Mouse (Mus musculus) forebrain, embryonic 14.5 days (tissue): ENCODE data around the gene Scimp. TPM values are rescaled to one million over a fixed set of nuclear protein-coding genes. Genes with fewer than 3 reads are reported as not detected.
"Not testable (repeated sequence)": the region's sequence is repeated elsewhere in the genome, so short reads cannot be mapped to it uniquely, and the experiment has no call there.

Source experiments
- ATAC-seq: fragments of 200-750 bp; cut with Nextera tagmentation; 2 replicates; pipeline ENCODE4 v1.8.0; 2017; ENCODE audit warnings: mild to moderate bottlenecking, moderate library complexity
- DNase-seq: peaks from one replicate; pipeline ENCODE4 v3.0.0-alpha.2; 2015; ENCODE audit warnings: low spot score
- H3K27ac ChIP-seq: fragments of 300-500 bp; sonication (generic); 2 replicates; pipeline ENCODE4 v1.5.1; 2014; ENCODE audit warnings: low read depth, mild to moderate bottlenecking, control low read depth, low read length, moderate library complexity
- H3K27me3 ChIP-seq: fragments of 300-500 bp; sonication (generic); replicated peaks from 2 replicates; pipeline ENCODE4 v1.6.1; 2014; ENCODE audit warnings: low read length, control low read depth, mixed read lengths; ENCODE audit not compliant: control insufficient read depth, insufficient read depth
- H3K36me3 ChIP-seq: fragments of 300-500 bp; sonication (generic); 2 replicates; pipeline ENCODE4 v1.6.1; 2014; ENCODE audit warnings: low read length, control low read depth; ENCODE audit not compliant: control insufficient read depth, insufficient read depth
- H3K4me1 ChIP-seq: fragments of 300-500 bp; sonication (generic); 2 replicates; pipeline ENCODE4 v1.6.1; 2014; ENCODE audit warnings: antibody characterized with exemption, low read length, control low read depth; ENCODE audit not compliant: control insufficient read depth, insufficient read depth
- H3K4me2 ChIP-seq: fragments of 300-500 bp; sonication (generic); 2 replicates; pipeline ENCODE4 v1.6.1; 2014; ENCODE audit warnings: mild to moderate bottlenecking, control low read depth, low read length
- H3K4me3 ChIP-seq: fragments of 300-500 bp; sonication (generic); 2 replicates; pipeline ENCODE4 v1.5.1; 2014; ENCODE audit warnings: low read depth, low read length, control low read depth
- H3K9ac ChIP-seq: fragments of 300-500 bp; sonication (generic); 2 replicates; pipeline ENCODE4 v1.6.1; 2014; ENCODE audit warnings: mild to moderate bottlenecking, low read length, control low read depth, moderate library complexity
- H3K9me3 ChIP-seq: fragments of 300-500 bp; sonication (generic); replicated peaks from 2 replicates; pipeline ENCODE4 v1.6.1; 2016; ENCODE audit warnings: low read length, control low read depth, mixed read lengths; ENCODE audit not compliant: control insufficient read depth
- WGBS: fragments of 180-500 bp; shearing (Covaris S2); extraction: QIAGEN DNeasy Blood & Tissue Kit; methylation state at CpG from one replicate; pipeline ENCODE4 v1.1.7; 2014; 5-methylcytosine and 5-hydroxymethylcytosine counted together
- polyA plus RNA-seq: library from polyadenylated mRNA; unstranded; fragments of >200 nt; fragmentation: Nextera tagmentation; extraction: Ambion mirVana; gene quantifications from 2 replicates; pipeline ENCODE4 v1.2.1, GENCODE M21; 2014

Scimp gene
- polyA plus RNA-seq, 1 experiment from 2014 or later, result not detected

DNA sequence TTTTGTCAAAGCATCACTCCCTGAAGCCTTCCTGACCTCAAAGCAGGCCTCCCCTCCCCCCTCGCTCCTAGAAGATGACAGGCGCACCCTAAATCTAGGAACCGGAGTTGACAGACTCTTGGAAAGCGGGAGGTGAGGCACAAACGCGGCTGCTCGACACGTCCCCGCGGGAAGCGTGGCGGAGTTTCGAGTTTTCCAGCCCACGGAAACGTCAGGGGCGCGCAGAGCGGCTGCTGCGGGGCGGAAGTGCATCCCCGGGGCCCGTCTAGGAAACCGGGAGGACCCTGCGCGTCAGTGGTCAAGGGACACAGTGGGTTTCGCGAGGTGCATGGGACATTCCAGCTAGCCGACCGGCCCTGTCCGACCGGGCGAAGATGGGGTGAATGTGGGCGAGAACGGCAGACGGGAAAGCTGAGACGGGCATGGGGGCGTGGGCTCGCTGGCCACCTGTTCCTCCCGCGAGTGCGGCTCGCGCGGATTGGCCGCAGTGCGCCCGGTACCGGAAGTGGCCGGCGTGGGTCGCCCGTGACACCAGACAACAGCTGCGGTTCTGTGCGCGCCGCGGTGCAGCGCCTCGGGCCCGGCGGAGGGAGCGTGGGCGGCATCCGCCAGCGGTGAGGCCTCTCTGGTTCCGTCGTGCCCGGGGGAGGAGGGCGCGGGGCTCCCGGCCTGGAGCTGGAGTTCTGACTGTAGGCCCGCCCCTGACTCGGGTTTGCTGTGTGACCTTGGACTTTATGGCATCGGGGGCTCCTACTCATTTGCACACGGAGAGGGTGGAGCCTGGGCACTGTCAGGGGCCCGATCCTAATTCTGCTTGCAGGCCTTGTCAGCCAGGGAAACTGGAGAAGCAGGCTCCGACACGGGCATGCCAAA is 48.2 kb downstream of the Scimp start, which contains the start of gene Zfp3:
Gene Zfp3 (plus strand): TSS at position 274 of the 873 bp plus-strand sequence.
- DNase-seq (peak; percentile 68), ATAC-seq (peak; percentile 90)

DNA sequence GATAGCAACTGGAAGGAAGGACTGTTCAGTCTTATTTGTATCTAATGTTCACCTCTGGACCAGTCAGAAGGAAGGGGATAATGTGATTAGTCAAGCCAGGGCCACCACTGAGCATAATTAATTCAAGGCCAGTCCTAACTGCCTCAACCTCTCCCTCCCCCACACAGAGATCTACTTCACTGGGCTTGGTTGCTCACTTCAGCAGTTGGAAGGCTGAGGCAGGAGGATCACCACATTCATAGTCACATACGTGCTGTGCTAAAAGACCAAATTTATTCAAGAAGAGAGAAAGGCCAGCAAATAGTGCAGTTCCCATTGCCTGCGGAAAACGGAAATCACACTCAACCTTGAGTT is 48.8 kb downstream of the Scimp start:
- peak overlapping the region; percentile 77 for H3K4me2 ChIP-seq
- peaks cover 5% of the 10 kb centered on the region; the same call in 1 of the 2 replicates for H3K4me1 ChIP-seq
- peak; percentile 34 for ATAC-seq
- H3K36me3 ChIP-seq, result 0 out of 2 replicates have a peak, but pooled peaks cover 2% of the 10 kb centered on the region
- 28% methylated on average over 3 of the region's 3 CpGs for WGBS
- peak overlapping the region; percentile 84 for H3K9ac ChIP-seq
- peak overlapping the region; percentile 27; the same call in 1 of the 2 replicates for H3K27ac ChIP-seq
- no peaks in the 10 kb centered on the region for H3K27me3 ChIP-seq
- no peak for DNase-seq
- H3K9me3 ChIP-seq, result no peaks in the 10 kb centered on the region
- peak overlapping the region; percentile 77 for H3K4me3 ChIP-seq

More for the DNA sequence above, 48.2 kb downstream of the Scimp start, which contains the start of gene Zfp3:
- Histone ChIP-seq H3K4me3 (peak within 1 kb of the TSS; percentile 77), H3K27me3 (no peaks in the 10 kb centered on the region), H3K4me1 (peaks cover 5% of the 10 kb centered on the region; the same call in 1 of the 2 replicates), H3K4me2 (peak within 1 kb of the TSS; percentile 77), H3K27ac (peak within 1 kb of the TSS; percentile 76), H3K9ac (peak within 1 kb of the TSS; percentile 84), H3K36me3 (0 out of 2 replicates have a peak, but pooled peaks cover 2% of the 10 kb centered on the region), H3K9me3 (no peaks in the 10 kb centered on the region)
- under 1% methylated on average over 78 of the region's 78 CpGs for WGBS

DNA sequence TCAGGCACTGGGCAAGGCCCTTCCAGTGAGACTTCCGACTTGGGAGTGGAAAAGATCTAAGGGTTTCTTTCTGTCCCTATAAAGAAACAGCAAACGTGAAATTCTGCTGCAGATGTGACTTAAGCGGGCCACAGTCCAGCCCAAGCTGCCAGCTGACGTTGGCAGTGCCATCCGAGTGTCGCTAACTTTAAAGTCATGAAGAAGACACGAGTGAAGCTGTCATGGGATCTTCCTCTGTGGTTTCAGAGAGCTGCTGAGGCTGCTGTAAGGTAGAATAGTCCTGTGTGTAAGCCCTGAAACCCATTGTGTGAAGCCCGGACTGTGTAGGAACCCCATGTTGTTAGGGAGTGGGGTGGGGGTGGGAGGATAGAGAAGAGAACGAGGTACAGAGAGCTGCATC is 49.7 kb downstream of the Scimp start:
- Histone ChIP-seq H3K27ac (no peak overlapping the region), H3K4me2 (no peak overlapping the region), H3K4me3 (no peak overlapping the region), H3K36me3 (no peaks in the 10 kb centered on the region), H3K9ac (no peak overlapping the region), H3K4me1 (peaks cover 5% of the 10 kb centered on the region; the same call in 1 of the 2 replicates), H3K9me3 (no peaks in the 10 kb centered on the region), H3K27me3 (no peaks in the 10 kb centered on the region)
- 85% methylated on average over 9 of the region's 9 CpGs for WGBS
- ATAC-seq (no peak), DNase-seq (no peak)

DNA sequence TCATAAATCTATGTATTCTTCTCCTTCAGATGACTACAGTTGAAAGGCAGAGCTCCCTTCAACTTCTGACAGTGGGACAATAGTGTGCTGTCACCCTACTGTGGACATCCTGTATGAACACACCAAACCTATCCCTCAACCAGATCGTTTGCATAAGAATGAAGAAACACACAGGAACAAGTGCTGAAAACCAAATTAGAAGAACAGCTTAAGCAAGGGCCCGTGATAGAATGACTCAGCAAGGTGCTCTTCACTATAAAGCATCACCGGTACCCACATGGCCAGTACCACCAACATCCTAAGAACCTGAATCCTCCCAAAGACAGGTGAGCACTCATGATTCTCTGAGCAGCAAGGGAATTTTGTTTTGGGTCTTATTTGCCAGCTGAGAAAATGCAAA is 51.9 kb downstream of the Scimp start:
- not testable (repeated sequence) for H3K27me3 ChIP-seq, ATAC-seq, DNase-seq, H3K9ac ChIP-seq, H3K4me3 ChIP-seq, H3K9me3 ChIP-seq, H3K36me3 ChIP-seq, H3K4me2 ChIP-seq, H3K27ac ChIP-seq, H3K4me1 ChIP-seq
- 60% methylated on average over 3 of the region's 3 CpGs for WGBS

DNA sequence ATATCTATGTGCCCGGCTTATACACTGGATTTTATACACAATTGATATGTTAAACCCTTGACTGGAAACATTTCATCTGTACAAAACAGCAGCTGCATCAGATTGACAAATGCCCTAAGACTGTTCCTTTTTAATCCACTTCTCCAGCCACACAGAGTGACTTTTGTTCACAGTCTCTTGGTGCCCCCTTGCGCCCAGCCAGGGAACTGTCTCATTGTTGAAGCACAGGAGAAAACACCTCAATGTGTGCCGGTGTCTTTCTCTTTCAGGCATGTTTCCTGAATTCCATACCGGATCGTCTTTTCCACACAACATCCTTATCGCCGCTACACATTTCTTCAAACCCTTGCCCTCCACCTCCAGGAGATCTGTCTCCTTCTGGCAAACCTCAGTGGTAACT is 56.7 kb downstream of the Scimp start:
- Histone ChIP-seq H3K4me1 (no peaks in the 10 kb centered on the region), H3K9me3 (no peaks in the 10 kb centered on the region), H3K36me3 (no peaks in the 10 kb centered on the region), H3K27me3 (no peaks in the 10 kb centered on the region), H3K4me3 (no peak overlapping the region), H3K4me2 (no peak overlapping the region), H3K9ac (peak overlapping the region; percentile 51; the same call in 1 of the 2 replicates), H3K27ac (no peak overlapping the region)
- 11% methylated on average over 7 of the region's 7 CpGs for WGBS
- ATAC-seq (no peak), DNase-seq (peak; percentile 85)

- DNase-seq, result no peak
- no peak for ATAC-seq
- H3K27me3 ChIP-seq, result no peaks in the 10 kb centered on the region
- H3K27ac ChIP-seq, result no peak overlapping the region
- H3K4me3 ChIP-seq, result no peak overlapping the region
- H3K4me2 ChIP-seq, result no peak overlapping the region
- H3K9me3 ChIP-seq, result no peaks in the 10 kb centered on the region
- no peaks in the 10 kb centered on the region for H3K36me3 ChIP-seq
- WGBS, result 52% methylated on average over 7 of the region's 7 CpGs
- H3K9ac ChIP-seq, result no peak overlapping the region
- H3K4me1 ChIP-seq, result no peaks in the 10 kb centered on the region
These were observed 57.4 kb downstream of the Scimp start for GRCm38 (mm10) chr11:70754958-70755357.

GRCm38 (mm10) chr11:70754476-70754875 is 57.9 kb downstream of the Scimp start:
- Histone ChIP-seq H3K4me1 (no peaks in the 10 kb centered on the region), H3K9ac (no peak overlapping the region), H3K4me2 (no peak overlapping the region), H3K27ac (no peak overlapping the region), H3K27me3 (no peaks in the 10 kb centered on the region), H3K4me3 (no peak overlapping the region), H3K36me3 (no peaks in the 10 kb centered on the region), H3K9me3 (no peaks in the 10 kb centered on the region)
- no peak for ATAC-seq
- WGBS, result 40% methylated on average over 4 of the region's 4 CpGs
- DNase-seq, result no peak

DNA sequence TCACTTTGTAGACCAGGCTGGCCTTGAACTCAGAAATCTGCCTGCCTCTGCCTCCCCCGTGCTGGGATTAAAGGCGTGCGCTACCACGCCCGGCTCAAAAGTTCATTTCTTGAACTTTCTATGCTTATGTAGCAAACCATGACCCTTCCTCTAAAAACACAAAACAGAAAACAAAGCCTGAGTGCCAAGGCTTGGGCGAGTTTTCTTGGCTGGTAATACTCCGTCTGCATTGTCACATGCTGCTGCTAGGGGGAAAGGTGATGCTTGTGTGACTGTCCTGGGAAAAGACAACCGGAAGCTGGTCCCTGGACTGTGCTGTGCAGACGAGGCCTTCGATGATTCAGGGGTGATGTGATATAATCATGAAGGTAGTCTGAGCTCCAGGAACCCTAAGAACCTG is 59.2 kb downstream of the Scimp start:
- H3K36me3 ChIP-seq, result no peaks in the 10 kb centered on the region
- H3K27ac ChIP-seq, result no peak overlapping the region
- 89% methylated on average over 10 of the region's 10 CpGs for WGBS
- H3K4me2 ChIP-seq, result no peak overlapping the region
- ATAC-seq, result no peak
- H3K4me3 ChIP-seq, result no peak overlapping the region
- H3K9me3 ChIP-seq, result no peaks in the 10 kb centered on the region
- no peaks in the 10 kb centered on the region for H3K4me1 ChIP-seq
- H3K9ac ChIP-seq, result no peak overlapping the region
- H3K27me3 ChIP-seq, result no peaks in the 10 kb centered on the region
- no peak for DNase-seq
